Mouse (Mus musculus) T-helper 2 cell (primary cell): Measurements from ENCODE around the gene Ang5.
"Not testable (repeated sequence)": the region's sequence is repeated elsewhere in the genome, so short reads cannot be mapped to it uniquely, and the experiment has no call there.

Experiments used
- in situ Hi-C: fragments of 300-600 bp; cut with MboI, MseI; formaldehyde crosslinking; loops from one replicate; pipeline ENCODE4 v1.15.1; 2025; ENCODE audit warnings: high pct_unique_total_duplicates

Ang5 gene

GRCm38 (mm10) chr14:43956769-43957168, at the start of gene Ang5:
Ang5 (plus strand) TSS chr14:43957069.
- in situ Hi-C loops, result loop anchor here (5.0 kb wide), 1 partner anchor 46 kb away; the partner anchor contains the start of gene Ang6

GRCm38 (mm10) chr14:43918214-43918613, 38.7 kb upstream of the Ang5 start:
- in situ Hi-C loops, result not testable (repeated sequence)

GRCm38 (mm10) chr14:43923459-43923858, 33.4 kb upstream of the Ang5 start, which contains the start of gene Ear10:
Ear10 (minus strand) TSS chr14:43923559.
- in situ Hi-C loops, result not testable (repeated sequence)

GRCm38 (mm10) chr14:43924688-43925403, 32.0 kb upstream of the Ang5 start, which contains the start of gene Gm8113:
Gm8113 (plus strand) TSS chr14:43925390.
- in situ Hi-C loops, result not testable (repeated sequence)

- in situ Hi-C loops, result not testable (repeated sequence)
Observed at GRCm38 (mm10) chr14:43925404-43925950, 31.4 kb upstream of the Ang5 start.

- in situ Hi-C loops, result loop anchor here (5.0 kb wide), 1 partner anchor 49 kb away; no protein-coding TSS in a partner anchor
Observed at GRCm38 (mm10) chr14:43932991-43933390, 23.9 kb upstream of the Ang5 start.

- in situ Hi-C loops, result loop anchor here (5.0 kb wide), 1 partner anchor 49 kb away; no protein-coding TSS in a partner anchor
Observed at GRCm38 (mm10) chr14:43933399-43933798, 23.5 kb upstream of the Ang5 start.

- in situ Hi-C loops, result not testable (repeated sequence)
Observed at GRCm38 (mm10) chr14:43953382-43953781, 3.5 kb upstream of the Ang5 start.

- in situ Hi-C loops, result loop anchor here (5.0 kb wide), 1 partner anchor 47 kb away; the partner anchor contains the start of gene Ang6
Observed at GRCm38 (mm10) chr14:43955074-43955473, 1.8 kb upstream of the Ang5 start.

- in situ Hi-C loops, result loop anchor here (5.0 kb wide), 1 partner anchor 51 kb away; no protein-coding TSS in a partner anchor
Observed at GRCm38 (mm10) chr14:43983454-43983853, 26.6 kb downstream of the Ang5 start.

- in situ Hi-C loops, result loop anchor here (5.0 kb wide), 1 partner anchor 52 kb away; no protein-coding TSS in a partner anchor
Observed at GRCm38 (mm10) chr14:43983897-43984296, 27.0 kb downstream of the Ang5 start.

- in situ Hi-C loops, result no loop called here
Observed at GRCm38 (mm10) chr14:43986147-43986546, 29.3 kb downstream of the Ang5 start.

GRCm38 (mm10) chr14:43987404-43987803, 30.5 kb downstream of the Ang5 start:
- in situ Hi-C loops, result not testable (repeated sequence)

- in situ Hi-C loops, result not testable (repeated sequence)
Observed at GRCm38 (mm10) chr14:43998455-43999000, 41.7 kb downstream of the Ang5 start.

GRCm38 (mm10) chr14:44001600-44001999, 44.7 kb downstream of the Ang5 start:
- in situ Hi-C loops, result loop anchor here (5.0 kb wide), 1 partner anchor 44 kb away; the partner anchor contains the start of gene Ang5

GRCm38 (mm10) chr14:44002169-44002568, 45.3 kb downstream of the Ang5 start, which contains the start of gene Ang6:
Ang6 (minus strand) TSS chr14:44002269.
- in situ Hi-C loops, result loop anchor here (5.0 kb wide), 1 partner anchor 45 kb away; the partner anchor contains the start of gene Ang5

- in situ Hi-C loops, result not testable (repeated sequence)
Observed at GRCm38 (mm10) chr14:44008021-44008420, 51.2 kb downstream of the Ang5 start.

GRCm38 (mm10) chr14:44009686-44010085, 52.8 kb downstream of the Ang5 start:
- in situ Hi-C loops, result not testable (repeated sequence)
